Mouse (Mus musculus) neural tube, embryonic 11.5 days (tissue): ENCODE results near the gene Chil4. TPM values are rescaled to one million over a fixed set of nuclear protein-coding genes. Genes with fewer than 3 reads are reported as not detected.
"Not testable (repeated sequence)": the region's sequence is repeated elsewhere in the genome, so short reads cannot be mapped to it uniquely, and the experiment has no call there.

ENCODE experiments used
- ATAC-seq: fragments of 200-750 bp; cut with Nextera tagmentation; 2 replicates; pipeline ENCODE4 v1.8.0; 2017; ENCODE audit warnings: moderate number of reproducible peaks, mild to moderate bottlenecking, moderate TSS enrichment, moderate library complexity; ENCODE audit not compliant: insufficient read depth, low FRiP score, low TSS enrichment
- DNase-seq: peaks from one replicate; pipeline ENCODE4 v3.0.0-alpha.2; 2015; ENCODE audit warnings: low spot score
- H3K27ac ChIP-seq: fragments of 300-500 bp; sonication (generic); 2 replicates; pipeline ENCODE4 v1.5.1; 2014; ENCODE audit warnings: low read depth, mild to moderate bottlenecking, low read length
- H3K27me3 ChIP-seq: fragments of 300-500 bp; sonication (generic); 2 replicates; pipeline ENCODE4 v1.6.1; 2014; ENCODE audit warnings: mild to moderate bottlenecking, low read length, mixed read lengths; ENCODE audit not compliant: control insufficient read depth, insufficient read depth
- H3K36me3 ChIP-seq: fragments of 300-500 bp; sonication (generic); 2 replicates; pipeline ENCODE4 v1.6.1; 2014; ENCODE audit warnings: mild to moderate bottlenecking, low read length, moderate library complexity, mixed read lengths; ENCODE audit not compliant: control insufficient read depth, insufficient read depth
- H3K4me1 ChIP-seq: fragments of 300-500 bp; sonication (generic); 2 replicates; pipeline ENCODE4 v1.6.1; 2014; ENCODE audit warnings: low read length, mixed read lengths; ENCODE audit not compliant: control insufficient read depth, insufficient read depth
- H3K4me2 ChIP-seq: fragments of 300-500 bp; sonication (generic); 2 replicates; pipeline ENCODE4 v1.6.1; 2014; ENCODE audit warnings: low read depth, mild to moderate bottlenecking, moderate library complexity
- H3K4me3 ChIP-seq: fragments of 300-500 bp; sonication (generic); 2 replicates; pipeline ENCODE4 v1.5.1; 2014; ENCODE audit warnings: low read depth, low read length
- H3K9ac ChIP-seq: fragments of 300-500 bp; sonication (generic); 2 replicates; pipeline ENCODE4 v1.6.1; 2014; ENCODE audit warnings: mild to moderate bottlenecking, low read length
- H3K9me3 ChIP-seq: fragments of 300-500 bp; sonication (generic); 2 replicates; pipeline ENCODE4 v1.6.1; 2016; ENCODE audit warnings: low read length; ENCODE audit not compliant: control insufficient read depth
- WGBS: fragments of 180-500 bp; shearing (Covaris S2); extraction: QIAGEN DNeasy Blood & Tissue Kit; methylation state at CpG from one replicate; pipeline ENCODE4 v1.1.7; 2014; 5-methylcytosine and 5-hydroxymethylcytosine counted together
- polyA plus RNA-seq: library from polyadenylated mRNA; unstranded; fragments of >200 nt; fragmentation: Nextera tagmentation; extraction: Ambion mirVana; gene quantifications from 2 replicates; pipeline ENCODE4 v1.2.1, GENCODE M21; 2014

Gene Chil4
- polyA plus RNA-seq, result not detected in 2 replicates

DNA sequence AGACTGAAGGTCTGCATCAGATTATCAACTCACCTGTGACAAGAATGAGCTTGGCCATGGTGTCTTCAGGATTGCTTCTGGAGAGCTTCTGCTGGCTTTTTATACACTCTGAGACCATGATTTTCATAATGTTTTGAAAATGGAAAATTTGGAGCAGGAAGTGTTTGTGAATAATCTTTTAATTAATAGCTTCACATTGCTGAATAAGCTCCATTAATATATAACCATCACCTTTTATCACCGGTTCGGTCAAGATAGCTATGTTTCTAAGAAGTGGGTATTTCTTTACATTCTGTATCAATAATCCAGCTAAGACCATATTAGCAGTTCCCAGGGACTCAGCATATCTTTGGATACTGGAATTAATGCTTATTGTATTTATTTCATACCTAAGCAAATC, at the start of gene Chil4:
TSS of gene Chil4 (minus strand) at position 101 of the 400 bp plus-strand sequence.
- no peak within 1 kb of the TSS for H3K4me2 ChIP-seq
- H3K4me1 ChIP-seq, result no peaks in the 10 kb centered on the region
- no peak for ATAC-seq
- H3K9ac ChIP-seq, result no peak within 1 kb of the TSS
- no peaks in the 10 kb centered on the region for H3K9me3 ChIP-seq
- WGBS, result 96% methylated on average over 2 of the region's 2 CpGs
- H3K36me3 ChIP-seq, result no peaks in the 10 kb centered on the region
- DNase-seq, result no peak
- no peaks in the 10 kb centered on the region for H3K27me3 ChIP-seq
- no peak within 1 kb of the TSS for H3K4me3 ChIP-seq
- H3K27ac ChIP-seq, result no peak within 1 kb of the TSS

DNA sequence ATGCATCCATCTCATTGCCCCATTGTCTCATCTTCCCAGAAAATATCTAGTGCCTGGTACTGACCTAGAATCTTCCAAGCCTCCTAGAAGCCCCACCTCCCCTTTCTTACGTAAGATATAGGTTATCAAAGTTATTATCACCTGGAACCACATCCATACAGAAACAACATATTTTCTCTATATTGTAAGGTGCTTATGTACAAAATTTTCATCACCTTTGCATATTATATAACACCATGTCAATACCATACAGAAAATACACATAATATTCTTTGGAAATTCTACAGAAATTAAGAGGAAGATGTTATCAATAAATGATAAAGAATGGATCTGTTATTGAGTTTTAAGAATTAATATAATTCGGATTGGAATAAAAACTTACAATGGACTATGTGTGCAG, 46.5 kb upstream of the Chil4 start:
- Histone ChIP-seq H3K9ac (no peak overlapping the region), H3K4me3 (no peak overlapping the region), H3K27ac (no peak overlapping the region), H3K27me3 (no peaks in the 10 kb centered on the region), H3K36me3 (no peaks in the 10 kb centered on the region), H3K9me3 (0 out of 2 replicates have a peak, but pooled peaks cover 5% of the 10 kb centered on the region), H3K4me1 (no peaks in the 10 kb centered on the region), H3K4me2 (no peak overlapping the region)
- ATAC-seq, result peak; percentile 65; the same call in 1 of the 2 replicates
- WGBS, result 82% methylated on average over 2 of the region's 2 CpGs
- DNase-seq, result no peak

DNA sequence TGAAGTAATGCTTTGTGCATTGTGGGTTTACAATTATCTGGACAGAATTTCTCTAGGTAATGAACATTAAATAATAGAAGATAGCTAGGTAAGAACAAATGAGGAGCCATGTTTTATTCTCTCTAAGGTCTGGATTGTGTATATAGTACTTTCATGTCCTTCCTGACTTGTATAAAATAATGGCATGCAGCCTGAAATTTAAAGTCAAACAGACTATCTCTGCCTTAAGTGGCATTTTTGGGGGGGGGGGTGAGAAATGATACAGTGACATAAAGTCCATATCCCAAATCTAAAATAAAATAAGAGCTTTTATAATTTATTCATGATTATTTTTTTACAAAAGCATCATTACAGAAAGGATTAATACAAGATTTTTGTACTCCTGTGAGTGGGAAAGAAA, 45.5 kb upstream of the Chil4 start:
- no peak overlapping the region for H3K4me2 ChIP-seq
- no peak overlapping the region for H3K4me3 ChIP-seq
- ATAC-seq, result peak; percentile 22; the same call in 1 of the 2 replicates
- H3K27ac ChIP-seq, result no peak overlapping the region
- no peak for DNase-seq
- H3K27me3 ChIP-seq, result no peaks in the 10 kb centered on the region
- H3K9ac ChIP-seq, result no peak overlapping the region
- 0 out of 2 replicates have a peak, but pooled peaks cover 5% of the 10 kb centered on the region for H3K9me3 ChIP-seq
- H3K4me1 ChIP-seq, result no peaks in the 10 kb centered on the region
- H3K36me3 ChIP-seq, result no peaks in the 10 kb centered on the region

DNA sequence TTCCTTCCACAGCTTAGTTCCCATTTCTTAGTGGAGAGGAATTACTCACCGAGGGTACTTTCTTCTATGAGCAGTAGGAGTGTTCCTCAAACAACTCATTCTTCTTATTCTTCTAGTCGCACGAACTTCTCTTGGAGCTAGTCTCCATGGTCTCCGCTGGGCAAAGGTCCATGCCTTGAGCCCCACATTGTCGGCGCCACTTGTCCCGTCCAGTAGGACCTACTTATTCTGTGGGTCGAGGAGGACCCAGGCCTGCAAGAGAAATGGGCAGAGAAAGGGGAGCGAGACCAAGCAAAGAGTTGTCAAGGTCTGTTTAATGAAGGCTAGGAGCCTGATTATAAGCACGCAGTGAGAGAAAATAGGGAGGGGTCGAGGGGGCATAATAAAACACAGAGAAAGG, 37.8 kb upstream of the Chil4 start:
- not testable (repeated sequence) for H3K27me3 ChIP-seq, H3K36me3 ChIP-seq, ATAC-seq, H3K27ac ChIP-seq, H3K4me2 ChIP-seq, H3K4me3 ChIP-seq, DNase-seq, H3K4me1 ChIP-seq, H3K9ac ChIP-seq
- WGBS, result 92% methylated on average over 11 of the region's 11 CpGs
- peaks cover 20% of the 10 kb centered on the region for H3K9me3 ChIP-seq

DNA sequence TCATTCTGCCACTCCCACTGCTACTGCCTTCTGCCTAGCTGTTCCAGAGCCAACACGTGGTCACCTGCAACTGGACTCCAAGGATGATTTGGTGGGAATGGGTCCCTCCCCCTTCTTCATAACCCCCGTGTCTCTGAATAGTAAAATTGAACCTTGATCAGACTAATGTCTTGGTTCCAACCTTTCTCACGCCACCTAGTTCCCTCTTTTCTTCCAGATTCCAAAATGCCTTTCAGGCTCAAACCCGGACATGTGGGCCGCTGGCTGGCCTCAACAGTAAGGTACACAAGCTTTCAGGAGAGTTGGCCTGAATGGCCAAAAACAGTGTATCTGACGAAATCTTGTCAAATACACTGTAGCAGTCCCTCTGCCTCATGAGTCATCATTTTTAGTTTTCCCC, 33.4 kb upstream of the Chil4 start:
- WGBS, result 83% methylated on average over 6 of the region's 6 CpGs
- Histone ChIP-seq H3K9me3 (peaks cover 17% of the 10 kb centered on the region), H3K27me3 (no peaks in the 10 kb centered on the region), H3K4me2 (no peak overlapping the region), H3K4me3 (no peak overlapping the region), H3K36me3 (no peaks in the 10 kb centered on the region), H3K9ac (no peak overlapping the region), H3K4me1 (no peaks in the 10 kb centered on the region), H3K27ac (no peak overlapping the region)
- ATAC-seq, result no peak; the same call in 1 of the 2 replicates
- DNase-seq, result no peak

DNA sequence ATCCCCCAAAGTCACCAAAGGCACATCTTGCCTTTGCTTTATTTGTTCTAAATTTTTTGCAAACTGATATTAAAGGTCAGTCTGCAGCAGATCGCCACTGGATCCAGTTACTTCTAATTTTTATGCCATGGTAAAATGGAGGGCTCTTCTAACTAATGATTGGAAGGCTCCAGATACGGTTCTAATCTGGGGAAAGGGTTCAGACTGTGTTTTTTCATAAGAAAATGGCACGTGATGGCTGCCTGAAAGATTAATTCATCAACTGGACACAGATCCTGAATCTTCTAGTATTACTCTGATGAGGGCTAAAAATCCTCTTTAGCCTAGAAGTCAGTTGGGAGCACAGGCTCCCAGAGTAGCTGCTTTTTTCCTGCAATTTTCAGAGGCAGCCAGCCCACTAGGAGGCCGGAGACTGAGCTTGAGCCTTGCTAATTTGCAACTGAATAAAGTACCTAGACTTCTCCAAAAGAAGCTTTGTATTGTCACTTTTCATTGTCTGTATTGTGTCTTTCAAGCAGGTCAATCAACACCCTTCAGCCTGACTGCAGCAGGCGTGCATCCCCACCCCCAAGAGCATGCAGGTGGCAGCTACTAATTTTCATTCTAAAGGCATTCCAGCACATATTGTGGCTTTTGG, 31.6 kb upstream of the Chil4 start:
- H3K4me1 ChIP-seq, H3K36me3 ChIP-seq, H3K27ac ChIP-seq, H3K27me3 ChIP-seq, H3K9ac ChIP-seq, H3K4me3 ChIP-seq, H3K4me2 ChIP-seq: not testable (repeated sequence)
- WGBS, result 56% methylated on average over 5 of the region's 5 CpGs
- DNase-seq (peak; percentile 18), ATAC-seq (peak; percentile 68)
- peaks cover 15% of the 10 kb centered on the region for H3K9me3 ChIP-seq

DNA sequence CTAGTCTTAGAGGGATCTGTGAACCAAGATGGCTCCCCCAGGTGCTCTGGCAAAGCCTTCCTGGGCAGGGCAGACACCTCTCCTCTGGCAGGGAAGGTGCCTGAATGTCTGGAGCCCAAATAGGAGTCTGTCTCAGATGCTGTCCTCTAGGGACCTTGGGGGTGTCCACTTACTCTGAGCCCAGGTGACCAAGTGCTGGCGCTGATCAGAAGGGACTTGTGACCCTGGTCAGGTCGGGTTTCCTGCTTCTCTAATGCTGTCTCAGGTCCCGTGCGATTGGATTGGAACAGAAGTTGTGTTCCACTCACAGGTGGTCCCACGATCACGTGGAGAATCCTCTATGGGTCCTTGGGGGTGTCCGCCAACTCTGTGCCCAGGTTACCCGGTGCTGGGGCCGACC, 28.1 kb upstream of the Chil4 start:
- not testable (repeated sequence) for H3K4me3 ChIP-seq, H3K27ac ChIP-seq, H3K9me3 ChIP-seq, DNase-seq, H3K27me3 ChIP-seq, H3K9ac ChIP-seq, H3K36me3 ChIP-seq, H3K4me1 ChIP-seq, H3K4me2 ChIP-seq
- ATAC-seq, result 0 out of 2 replicates have a peak, but pooled peaks have one; percentile 13
- 87% methylated on average over 9 of the region's 9 CpGs for WGBS

DNA sequence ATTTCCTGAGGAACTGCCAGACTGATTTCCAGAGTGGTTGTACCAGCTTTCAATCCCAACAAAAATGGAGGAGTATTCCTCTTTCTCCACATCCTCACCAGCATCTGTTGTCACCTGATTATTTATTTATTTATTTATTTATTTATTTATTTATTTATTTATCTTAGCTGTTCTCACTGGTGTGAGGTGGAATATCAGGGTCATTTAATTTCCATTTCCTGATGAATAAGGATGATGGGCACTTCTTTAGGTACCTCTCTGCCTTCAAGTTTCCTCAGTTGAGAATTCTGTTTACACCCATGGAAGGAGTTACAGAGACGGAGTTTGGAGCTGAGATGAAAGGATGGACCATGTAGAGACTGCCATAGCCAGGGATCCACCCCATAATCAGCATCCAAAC, 20.9 kb upstream of the Chil4 start:
- ATAC-seq, result 0 out of 2 replicates have a peak, but pooled peaks have one; percentile 38
- H3K27me3 ChIP-seq, H3K4me1 ChIP-seq, H3K36me3 ChIP-seq, H3K27ac ChIP-seq, DNase-seq, H3K4me3 ChIP-seq, H3K9ac ChIP-seq, H3K9me3 ChIP-seq, H3K4me2 ChIP-seq: not testable (repeated sequence)
- 77% methylated on average over 1 of the region's 1 CpGs for WGBS

DNA sequence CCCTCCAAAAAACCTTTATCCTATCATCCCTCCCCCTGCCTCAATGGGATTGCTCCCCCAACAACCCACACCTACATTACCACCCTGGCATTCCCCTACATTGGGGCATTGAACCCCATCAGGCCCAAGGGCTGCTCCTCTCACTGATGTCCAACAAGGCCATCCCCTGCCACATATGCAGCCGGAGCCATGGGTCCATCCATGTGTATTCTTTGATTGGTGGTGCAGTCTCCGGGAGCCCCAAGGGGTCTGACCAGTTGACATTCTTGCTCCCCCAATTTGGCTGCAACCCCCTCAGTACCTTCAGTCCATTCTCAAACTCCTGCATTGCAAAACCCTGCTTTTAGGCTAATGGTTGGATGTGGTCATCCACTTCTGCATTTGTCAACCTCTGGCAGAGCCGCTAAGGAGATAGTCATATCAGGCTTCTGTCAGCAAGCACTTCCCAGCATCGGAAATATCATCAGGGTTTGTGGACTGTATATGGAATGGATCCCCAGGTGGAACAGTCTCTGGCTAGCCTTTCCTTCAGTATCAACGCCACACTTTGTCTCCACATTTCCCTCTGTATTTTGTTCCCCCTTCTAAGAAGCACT, 20.0 kb upstream of the Chil4 start:
- H3K4me2 ChIP-seq, result no peak overlapping the region
- no peaks in the 10 kb centered on the region for H3K36me3 ChIP-seq
- no peak overlapping the region for H3K4me3 ChIP-seq
- H3K27ac ChIP-seq, result no peak overlapping the region
- ATAC-seq, result peak; percentile 24; the same call in 1 of the 2 replicates
- H3K27me3 ChIP-seq, result no peaks in the 10 kb centered on the region
- H3K9ac ChIP-seq, result no peak overlapping the region
- DNase-seq, result no peak
- WGBS, result 93% methylated on average over 5 of the region's 5 CpGs
- H3K4me1 ChIP-seq, result no peaks in the 10 kb centered on the region
- H3K9me3 ChIP-seq, result 0 out of 2 replicates have a peak, but pooled peaks cover 2% of the 10 kb centered on the region
